Mouse (Mus musculus): ENCODE data around the gene Scamp3. TPM values are rescaled to one million over a fixed set of nuclear protein-coding genes. Genes with fewer than 3 reads are reported as not detected.
"Not testable (repeated sequence)": the region's sequence is repeated elsewhere in the genome, so short reads cannot be mapped to it uniquely, and the experiment has no call there.

Scamp3 gene
- polyA plus RNA-seq, 1 experiment: 88.5 TPM

DNA sequence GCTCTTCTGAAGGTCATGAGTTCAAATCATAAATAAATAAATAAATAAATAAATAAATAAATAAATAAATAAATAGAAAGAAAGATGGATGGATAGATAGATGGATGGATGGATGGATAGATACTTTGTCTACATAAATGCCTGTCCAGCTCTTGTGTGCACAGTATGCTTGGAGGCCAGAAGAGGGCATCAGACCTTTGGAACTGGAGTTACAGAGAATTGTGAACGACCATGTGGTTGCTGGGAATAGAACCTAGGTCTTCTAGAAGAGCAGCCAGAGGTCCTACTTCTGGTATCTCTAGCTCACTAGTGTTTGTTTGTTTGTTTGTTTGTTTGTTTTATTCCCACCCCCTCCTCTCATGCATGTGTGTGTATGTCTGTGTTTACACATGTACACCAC, 16.1 kb downstream of the Scamp3 start:
- WGBS: 53% methylated on average over 1 of the region's 1 CpGs
- no peak for DNase-seq (ENCODE audit: low read depth, low spot score)

DNA sequence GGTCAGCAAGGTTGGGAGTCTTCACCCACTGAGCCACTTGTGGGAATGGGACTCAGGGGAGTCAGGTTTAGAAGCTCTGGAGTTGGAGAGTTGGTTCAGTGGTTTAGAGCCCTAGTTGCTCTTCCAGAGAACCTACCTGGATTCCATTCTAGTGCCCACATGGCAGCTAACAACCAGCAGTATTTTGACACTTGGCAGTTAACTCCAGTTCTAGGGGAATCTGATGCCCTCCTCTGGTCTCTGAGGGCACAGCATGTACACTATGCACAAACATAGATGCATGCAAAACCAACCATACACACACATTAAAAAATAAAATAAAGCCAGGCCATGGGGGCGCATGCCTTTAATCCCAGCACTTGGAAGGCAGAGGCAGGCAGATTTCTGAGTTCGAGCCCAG, 16.6 kb downstream of the Scamp3 start:
- DNase-seq (ENCODE audit: low read depth, low spot score): no peak
- WGBS: 90% methylated on average over 2 of the region's 2 CpGs

DNA sequence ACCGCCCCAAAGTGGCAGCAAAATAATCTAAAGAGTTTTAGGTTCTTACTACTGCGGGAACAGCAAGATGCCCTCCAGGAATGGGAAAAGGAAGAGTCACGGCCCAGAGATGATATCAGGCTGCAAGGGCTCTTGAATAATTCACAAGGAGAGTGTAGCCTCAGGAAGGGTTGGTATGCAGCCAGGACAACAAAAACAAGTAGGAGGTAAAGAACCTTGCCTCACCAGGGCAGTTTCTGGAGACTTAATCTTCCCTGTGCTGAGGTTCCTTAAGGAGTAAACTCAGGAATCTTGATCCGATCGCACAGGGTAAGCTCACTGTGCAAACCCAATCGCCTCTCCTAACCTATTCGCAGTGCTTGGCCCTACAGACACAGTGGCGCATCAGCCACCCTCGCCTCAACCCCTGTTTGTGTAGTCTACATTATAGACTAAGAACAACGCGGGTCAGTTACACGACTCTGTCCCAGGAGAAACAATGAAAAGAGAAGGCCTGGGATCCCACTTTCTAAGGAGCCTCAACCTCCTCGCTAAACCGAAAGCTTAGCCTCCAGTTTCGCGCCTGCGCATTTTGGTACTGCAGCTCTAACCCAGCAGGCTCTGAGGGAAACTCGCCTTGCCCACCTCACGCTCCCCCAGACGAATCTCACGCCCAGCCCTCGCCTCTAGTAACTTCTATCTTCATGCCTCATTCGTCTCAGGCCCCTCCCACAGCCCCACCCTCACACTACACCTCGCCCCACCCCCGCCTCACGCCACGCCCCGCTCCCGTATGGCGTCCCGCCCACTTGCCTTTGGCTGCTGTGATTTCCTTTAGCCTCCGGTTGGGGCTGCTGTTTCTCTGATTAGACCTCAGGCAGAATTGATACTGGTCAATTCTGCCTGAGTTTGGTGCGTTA, 19.0 kb downstream of the Scamp3 start:
- WGBS: 6% methylated on average over 33 of the region's 33 CpGs

DNA sequence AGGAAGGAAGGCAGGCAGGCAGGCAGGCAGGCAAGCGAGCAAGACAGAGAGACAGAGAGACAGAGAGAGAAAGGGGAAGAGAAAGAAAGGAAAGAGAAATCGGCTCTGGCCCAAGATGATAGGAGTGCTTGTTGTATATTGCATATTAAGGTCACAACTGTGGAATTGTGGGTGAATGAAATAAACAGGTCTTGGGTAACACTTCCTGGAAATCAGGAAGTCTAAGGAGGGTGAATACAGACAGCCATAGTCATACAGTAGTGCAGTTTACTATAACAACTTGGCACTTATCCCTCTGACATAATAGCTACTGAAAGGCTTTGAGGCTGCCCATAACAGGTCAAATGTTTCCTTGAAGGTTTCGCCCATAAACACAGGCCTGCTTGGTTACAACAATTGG, 22.6 kb downstream of the Scamp3 start:
- WGBS: 50% methylated on average over 3 of the region's 3 CpGs
- DNase-seq (ENCODE audit: low read depth, low spot score): no peak

More for the DNA sequence above, 19.0 kb downstream of the Scamp3 start:
- DNase-seq (ENCODE audit: low read depth, low spot score): peak; percentile 64

DNA sequence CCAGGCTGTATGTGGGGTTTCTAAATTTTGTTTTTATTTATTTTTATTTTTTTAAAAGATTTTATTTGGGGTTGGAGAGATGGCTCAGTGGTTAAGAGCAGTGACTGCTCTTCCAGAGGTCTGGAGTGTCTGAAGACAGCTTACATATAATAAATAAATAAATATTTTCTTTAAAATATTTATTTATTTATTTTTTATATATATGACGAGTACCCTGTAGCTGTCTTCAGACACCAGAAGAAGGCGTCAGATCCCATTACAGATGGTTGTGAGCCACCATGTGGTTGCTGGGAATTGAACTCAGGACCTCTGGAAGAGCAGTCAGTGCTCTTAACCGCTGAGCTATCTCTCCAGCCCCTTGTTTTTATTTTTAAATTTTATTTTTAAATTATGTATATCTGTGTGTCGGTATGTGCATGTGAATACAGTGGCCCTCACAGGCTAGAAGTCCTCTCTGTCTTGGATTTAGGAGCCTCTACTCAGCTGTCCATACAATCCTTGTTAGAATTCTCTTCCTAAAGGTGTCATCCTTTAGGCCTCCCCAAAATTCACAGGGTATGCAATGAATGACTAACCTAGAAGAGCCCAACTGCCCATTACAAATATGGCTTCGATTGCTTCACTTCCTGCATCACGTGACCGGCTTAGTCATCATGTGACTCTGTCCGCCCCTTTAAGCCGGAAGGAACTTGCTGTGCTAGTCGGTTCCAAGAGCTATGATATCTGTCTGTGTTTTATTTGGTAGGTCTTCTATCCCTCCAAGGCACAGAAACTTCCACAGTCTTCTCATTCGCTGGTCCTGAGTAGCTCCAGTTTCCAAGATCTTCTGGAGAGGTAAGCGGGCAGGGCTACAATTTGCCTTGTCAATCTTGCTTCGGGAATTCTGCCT, 25.2 kb downstream of the Scamp3 start, which contains the start of gene Gba:
Gene Gba, plus strand, starts transcription at position 676 of the 889 bp plus-strand sequence.
- WGBS: 18% methylated on average over 13 of the region's 13 CpGs
- peak; percentile 83 for DNase-seq (ENCODE audit: low read depth, low spot score)

DNA sequence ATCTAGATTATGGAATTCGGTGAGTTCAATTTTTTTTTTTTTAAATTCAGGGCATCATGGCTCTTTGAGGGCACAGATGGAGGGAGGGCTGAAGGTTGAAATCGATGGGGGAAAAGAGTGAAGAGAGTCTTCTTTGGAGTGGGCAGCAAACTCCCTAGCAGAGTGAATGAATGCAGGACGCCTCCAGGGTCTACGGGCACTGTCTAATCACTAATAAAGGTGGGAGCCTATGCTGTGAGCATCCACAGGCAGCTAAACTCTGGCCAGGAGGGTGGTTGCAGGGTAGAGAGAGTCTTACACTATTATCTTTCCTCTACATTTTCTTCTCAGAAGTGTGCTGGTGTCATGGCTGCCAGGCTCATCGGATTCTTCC, 25.9 kb downstream of the Scamp3 start:
- DNase-seq (ENCODE audit: low read depth, low spot score): no peak
- 21% methylated on average over 5 of the region's 5 CpGs for WGBS

DNA sequence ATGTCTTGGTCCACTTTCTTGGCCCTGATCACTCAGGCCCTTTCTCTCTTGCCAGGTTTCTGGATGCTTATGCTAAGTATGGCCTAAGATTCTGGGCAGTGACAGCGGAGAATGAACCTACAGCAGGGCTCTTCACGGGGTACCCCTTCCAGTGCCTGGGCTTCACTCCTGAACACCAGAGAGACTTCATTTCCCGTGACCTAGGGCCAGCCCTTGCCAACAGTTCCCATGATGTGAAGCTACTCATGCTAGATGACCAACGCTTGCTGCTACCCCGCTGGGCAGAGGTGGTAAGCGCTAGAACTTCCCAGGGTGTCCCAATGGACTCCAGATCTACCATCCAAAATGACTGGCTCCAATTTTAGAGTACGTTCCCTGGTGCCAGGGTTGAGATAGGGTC, 28.8 kb downstream of the Scamp3 start:
- WGBS: 94% methylated on average over 7 of the region's 7 CpGs
- DNase-seq (ENCODE audit: low read depth, low spot score): no peak

DNA sequence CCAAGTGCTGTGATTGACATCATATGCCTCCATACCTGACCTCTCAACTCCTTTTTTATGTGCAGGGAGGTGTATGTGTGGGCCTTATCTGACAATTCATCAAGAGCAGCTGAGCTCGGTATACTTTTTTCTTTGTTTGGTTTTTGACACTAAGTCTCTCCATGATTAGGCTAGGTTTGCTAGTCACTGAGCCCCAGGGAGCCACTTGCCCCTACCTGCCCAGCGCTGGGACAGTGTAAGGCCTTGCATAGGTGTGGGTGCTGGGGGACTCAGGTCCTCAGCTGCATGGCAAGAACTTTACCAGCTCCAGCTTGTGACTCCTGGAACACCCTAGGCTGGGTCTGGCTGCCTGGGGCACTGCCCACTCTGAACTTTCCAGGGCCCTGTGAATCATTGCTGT, 29.4 kb downstream of the Scamp3 start:
- no peak for DNase-seq (ENCODE audit: low read depth, low spot score)
- WGBS: 64% methylated on average over 2 of the region's 2 CpGs

DNA sequence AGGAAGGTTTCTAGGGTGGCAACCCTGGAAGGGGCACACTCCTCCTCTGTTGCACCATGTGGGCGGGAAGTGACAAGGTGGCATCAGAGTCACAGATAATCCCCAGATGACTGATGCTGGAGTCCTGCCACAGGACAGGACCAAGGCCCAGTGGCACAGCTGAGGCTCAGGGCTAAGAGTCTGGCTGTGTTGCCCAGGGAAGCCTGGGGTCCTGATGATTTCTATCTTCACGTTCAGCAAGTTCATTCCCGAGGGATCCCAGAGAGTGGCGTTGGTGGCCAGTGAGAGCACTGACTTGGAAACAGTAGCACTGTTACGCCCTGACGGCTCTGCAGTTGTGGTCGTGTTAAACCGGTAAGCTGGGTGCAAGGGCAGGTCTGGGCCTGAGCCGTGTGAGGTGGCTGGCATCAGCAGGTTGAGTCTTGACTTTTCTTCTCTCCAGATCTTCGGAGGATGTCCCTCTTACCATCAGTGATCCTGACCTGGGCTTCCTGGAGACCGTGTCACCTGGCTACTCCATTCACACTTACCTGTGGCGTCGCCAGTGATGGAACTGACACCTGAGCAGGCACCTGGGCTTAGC, 30.9 kb downstream of the Scamp3 start:
- WGBS: 91% methylated on average over 13 of the region's 13 CpGs

DNA sequence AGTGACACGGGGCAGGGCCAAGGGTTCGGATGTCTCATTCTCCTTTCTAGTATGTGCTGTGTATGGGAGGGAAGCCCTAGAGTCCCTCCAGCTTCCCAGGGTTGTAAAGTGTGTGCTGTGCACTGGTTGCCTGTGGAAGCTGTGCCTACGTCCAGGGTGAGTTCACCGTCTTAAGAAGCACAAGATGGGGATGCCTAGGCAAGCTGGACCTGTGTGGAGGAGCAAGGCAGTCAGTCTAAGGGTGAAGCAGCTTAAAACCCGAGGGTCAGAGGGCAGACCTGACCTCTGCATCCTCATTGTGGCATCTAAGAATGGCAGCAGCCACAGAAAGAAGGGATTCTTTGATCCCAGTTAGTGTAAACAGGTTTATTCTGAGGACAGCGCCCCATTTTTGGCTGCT, 31.5 kb downstream of the Scamp3 start:
- DNase-seq (ENCODE audit: low read depth, low spot score): no peak

More for the DNA sequence above, 30.9 kb downstream of the Scamp3 start:
- no peak for DNase-seq (ENCODE audit: low read depth, low spot score)

DNA sequence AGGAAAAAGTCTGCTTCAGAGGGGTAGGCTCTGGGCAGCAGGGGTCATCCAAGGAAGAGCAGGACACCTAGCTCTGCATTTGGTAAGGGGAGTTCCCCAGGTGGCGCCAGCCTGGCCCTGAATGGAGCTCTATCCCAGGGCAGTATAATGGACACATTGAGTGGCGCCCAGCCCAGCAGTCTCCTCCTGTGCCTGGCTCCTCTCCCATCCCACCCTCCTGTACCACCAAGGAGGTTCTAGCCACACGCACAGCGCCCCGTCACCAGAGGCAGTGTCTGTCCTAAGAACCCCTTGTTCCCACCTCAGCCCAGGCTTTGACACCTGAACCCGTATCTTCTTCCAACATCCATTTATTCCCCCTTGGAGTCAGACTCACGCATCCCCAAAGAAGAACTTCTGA, 32.5 kb downstream of the Scamp3 start:
- 93% methylated on average over 7 of the region's 7 CpGs for WGBS
- DNase-seq (ENCODE audit: low read depth, low spot score): no peak

More for the DNA sequence above, 31.5 kb downstream of the Scamp3 start:
- 87% methylated on average over 6 of the region's 6 CpGs for WGBS

DNA sequence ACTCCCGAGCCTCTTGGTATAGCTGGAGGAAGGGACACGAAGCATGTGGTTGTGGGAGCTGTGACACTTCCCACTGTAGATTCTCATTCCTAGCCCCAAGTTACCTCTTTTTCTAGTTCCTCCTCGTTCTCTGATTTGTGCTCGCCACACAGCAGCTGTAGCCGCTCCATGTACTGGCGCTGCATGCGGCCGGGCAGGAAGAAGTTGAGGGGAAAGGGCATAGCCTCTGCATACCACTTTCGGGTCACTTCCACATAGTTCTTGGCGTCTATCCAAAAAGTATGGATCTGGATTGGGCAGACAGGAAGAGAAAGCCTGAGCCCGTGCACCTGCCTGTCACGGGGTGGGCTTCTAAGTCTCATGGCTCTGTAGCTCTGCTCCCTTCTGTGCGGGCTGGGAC, 32.9 kb downstream of the Scamp3 start:
- no peak for DNase-seq (ENCODE audit: low read depth, low spot score)
- WGBS: 68% methylated on average over 13 of the region's 13 CpGs

DNA sequence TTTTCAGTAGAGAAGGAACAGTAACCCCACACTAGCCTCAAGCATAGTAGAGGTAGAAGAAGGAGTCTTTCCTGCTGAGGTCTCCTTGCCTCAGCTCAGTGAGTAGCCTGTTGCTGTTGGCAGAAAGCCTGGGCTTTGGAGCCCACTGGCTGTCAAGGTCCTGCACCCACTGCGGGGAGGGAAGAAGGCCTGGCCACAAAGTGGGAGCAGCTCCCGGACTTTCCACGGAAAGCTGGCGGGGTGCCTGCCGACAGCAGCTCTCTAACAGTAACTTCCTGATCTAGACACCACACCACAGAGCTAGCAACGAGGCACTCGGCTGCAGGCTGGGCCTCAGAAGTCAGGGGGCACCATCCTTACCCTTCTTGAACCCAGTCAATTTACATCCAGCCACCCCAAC, 33.5 kb downstream of the Scamp3 start:
- 52% methylated on average over 7 of the region's 7 CpGs for WGBS

DNA sequence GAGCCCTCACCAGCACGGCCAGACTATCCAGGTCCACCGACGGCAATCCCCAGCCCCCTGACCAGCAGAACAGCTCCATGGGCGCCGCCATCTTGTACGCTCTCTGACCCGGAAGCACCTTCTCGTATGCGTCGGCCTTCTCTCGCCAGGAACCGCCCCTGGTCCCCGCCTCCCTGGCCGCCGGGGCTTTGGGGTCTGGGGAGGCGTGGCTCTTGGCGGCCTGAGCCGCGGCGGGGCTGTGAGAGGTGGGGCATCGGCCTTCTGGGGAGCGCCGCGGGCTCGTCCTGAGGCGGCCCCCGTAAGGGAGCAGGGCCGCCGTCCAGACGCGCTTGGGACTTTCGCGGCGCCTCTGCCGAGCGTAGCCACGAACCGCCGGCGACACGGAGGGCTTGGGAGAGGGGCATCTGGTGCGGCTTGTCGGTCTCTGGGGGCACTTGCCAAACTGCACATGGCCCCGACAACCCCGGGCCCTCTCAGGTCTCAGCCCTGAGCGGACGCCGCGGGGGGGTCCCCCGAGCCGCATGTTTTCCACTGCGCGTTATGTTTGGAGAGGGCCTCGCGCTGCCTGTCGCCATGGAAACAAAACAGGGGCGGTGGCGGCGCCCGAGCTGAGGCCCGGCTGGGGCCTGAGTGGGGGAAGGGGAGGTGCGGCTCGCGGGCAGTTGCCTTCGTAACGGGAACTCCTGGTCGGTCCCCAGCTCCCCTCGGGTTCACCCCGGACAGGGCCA, 36.7 kb downstream of the Scamp3 start:
- WGBS: 1% methylated on average over 68 of the region's 69 CpGs

More for the DNA sequence above, 33.5 kb downstream of the Scamp3 start:
- no peak for DNase-seq (ENCODE audit: low read depth, low spot score)

DNA sequence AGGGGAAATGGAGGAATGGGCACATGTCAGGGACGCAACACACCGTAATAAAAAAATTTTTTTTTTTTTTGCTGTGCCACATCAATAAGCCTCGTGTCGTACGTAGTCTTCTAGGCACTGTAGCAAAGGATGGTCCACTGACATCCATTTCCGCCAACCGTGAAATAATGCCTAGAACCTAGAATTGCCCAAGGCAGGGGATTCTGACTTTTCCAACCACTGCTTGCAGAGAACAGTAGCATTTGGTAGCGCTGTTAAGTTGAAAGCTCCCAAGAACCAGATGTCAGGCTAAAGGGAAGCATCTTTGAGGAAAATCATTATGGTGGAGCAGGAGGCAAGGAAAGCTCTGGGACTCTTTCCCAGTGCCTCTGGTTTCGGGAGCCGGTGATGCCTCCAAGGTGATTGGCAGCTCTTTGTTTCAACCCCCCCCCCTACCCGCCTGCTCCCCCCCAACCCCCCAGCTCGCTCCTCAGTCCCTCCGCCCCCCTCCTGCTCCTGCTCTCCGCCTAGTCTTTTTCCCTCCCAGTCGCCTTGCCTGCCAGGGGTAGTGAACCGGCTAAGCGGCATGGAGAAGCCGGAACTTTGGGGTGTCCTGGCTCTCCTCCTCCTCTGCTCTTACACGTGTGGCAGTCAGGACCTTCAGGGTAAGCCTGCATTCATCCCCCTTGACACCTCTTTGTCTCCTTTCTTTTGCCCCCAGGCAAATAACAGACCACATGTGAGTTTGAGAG, 37.6 kb downstream of the Scamp3 start, which contains the start of gene Thbs3:
Gene Thbs3, plus strand, starts transcription at position 500 of the 731 bp plus-strand sequence.
- no peak for DNase-seq (ENCODE audit: low read depth, low spot score)

More for the DNA sequence above, 36.7 kb downstream of the Scamp3 start:
- no peak for DNase-seq (ENCODE audit: low read depth, low spot score)

DNA sequence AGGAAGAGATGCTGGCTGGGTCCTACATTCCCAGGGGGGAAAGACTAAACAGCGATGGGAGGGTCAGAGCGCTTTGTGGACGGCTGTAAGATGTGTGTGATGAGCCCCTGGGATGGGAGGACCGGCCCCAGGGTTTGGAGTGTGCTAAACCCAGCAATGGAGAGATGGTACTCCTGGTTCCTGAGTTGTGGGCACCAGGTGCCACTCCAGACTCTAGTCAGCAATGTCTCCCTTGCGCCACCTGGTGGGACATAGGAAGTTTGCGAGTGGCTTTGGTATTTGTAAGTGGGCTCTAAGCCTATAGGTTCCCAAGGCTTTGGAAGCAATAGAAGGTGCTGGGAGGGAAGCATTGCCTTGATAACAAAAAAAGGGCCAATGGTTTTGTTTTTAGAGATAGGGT, 38.6 kb downstream of the Scamp3 start:
- no peak for DNase-seq (ENCODE audit: low read depth, low spot score)
- under 1% methylated on average over 6 of the region's 6 CpGs for WGBS

More for the DNA sequence above, 37.6 kb downstream of the Scamp3 start, which contains the start of gene Thbs3:
- 3% methylated on average over 19 of the region's 19 CpGs for WGBS

DNA sequence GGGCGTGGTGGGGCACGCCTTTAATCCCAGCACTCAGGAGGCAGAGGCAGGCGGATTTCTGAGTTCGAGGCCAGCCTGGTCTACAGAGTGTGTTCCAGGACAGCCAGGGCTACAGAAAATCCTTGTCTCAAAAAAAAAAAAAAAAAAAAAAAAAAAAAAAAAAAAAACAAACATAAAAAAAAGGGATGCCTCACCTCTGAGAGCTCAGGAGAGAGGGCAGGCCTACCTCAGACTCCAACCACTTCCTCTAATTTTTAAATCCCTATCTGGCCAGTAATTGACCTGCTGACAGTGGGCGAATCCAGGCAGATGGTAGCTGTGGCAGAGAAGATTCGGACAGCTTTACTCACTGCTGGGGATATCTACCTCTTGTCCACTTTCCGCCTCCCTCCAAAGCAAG, 39.1 kb downstream of the Scamp3 start:
- not testable (repeated sequence) for DNase-seq (ENCODE audit: low read depth, low spot score)
- 71% methylated on average over 7 of the region's 7 CpGs for WGBS

DNA sequence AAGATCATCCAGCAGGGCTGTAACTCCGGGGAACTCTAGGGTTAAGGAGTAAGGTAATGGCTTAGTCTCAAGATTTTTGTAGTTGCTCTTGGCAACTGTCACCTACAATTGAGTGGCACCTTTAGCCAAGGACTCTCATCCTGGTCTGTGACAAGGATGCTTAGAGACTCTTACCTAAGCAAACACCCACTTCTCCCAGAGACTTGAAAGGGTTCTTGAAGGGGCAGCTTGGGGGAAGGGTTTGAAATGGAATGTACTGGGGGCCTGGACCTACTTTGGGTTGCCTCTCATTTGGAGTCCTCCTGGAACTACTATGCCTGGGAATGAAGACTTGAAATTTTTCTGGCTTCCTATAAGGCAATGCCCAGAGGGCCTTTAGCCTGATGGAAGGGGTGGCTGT, 41.0 kb downstream of the Scamp3 start:
- DNase-seq (ENCODE audit: low read depth, low spot score): no peak
- WGBS: 93% methylated on average over 1 of the region's 1 CpGs

DNA sequence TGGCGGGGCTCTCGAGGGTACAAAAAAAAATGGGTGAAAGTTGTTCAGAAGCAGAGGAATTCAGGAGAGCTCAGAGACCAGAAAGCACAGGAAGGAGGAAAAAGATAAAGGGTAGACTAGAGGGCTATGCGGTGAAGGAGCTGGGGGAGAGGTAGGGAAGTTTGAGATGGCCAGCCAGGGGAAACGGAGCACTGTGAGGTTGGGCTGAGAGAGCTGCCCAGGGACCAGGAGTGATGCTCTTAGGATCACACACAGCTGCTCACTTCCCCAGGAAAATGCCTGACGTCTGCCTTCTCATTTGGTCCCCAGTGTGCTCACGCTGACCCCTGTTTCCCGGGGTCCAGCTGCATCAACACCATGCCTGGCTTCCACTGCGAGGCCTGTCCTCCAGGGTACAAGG, 42.3 kb downstream of the Scamp3 start:
- DNase-seq (ENCODE audit: low read depth, low spot score): no peak
- 60% methylated on average over 8 of the region's 8 CpGs for WGBS
